Mouse (Mus musculus) testis, adult 2 months (tissue): ENCODE data around the gene Polr2f.

Source experiments
- CTCF ChIP-seq: fragments of 200-500 bp; IDR thresholded peaks from 2 replicates; pipeline ENCODE4 v1.5.1; 2012; ENCODE audit warnings: low read depth, mild to moderate bottlenecking, inconsistent platforms, low read length, moderate library complexity; ENCODE audit not compliant: control insufficient read depth, insufficient read depth, insufficient replicate concordance
- POLR2A ChIP-seq: fragments of 200-500 bp; IDR thresholded peaks from 2 replicates; pipeline ENCODE4 v1.6.1; 2012; ENCODE audit warnings: low read depth, mild to moderate bottlenecking, inconsistent platforms, low read length, moderate library complexity; ENCODE audit not compliant: control insufficient read depth

GRCm38 (mm10) chr15:79129311-79129710 lies 11.5 kb upstream of the Polr2f start:
- TF ChIP-seq POLR2A (no peak), CTCF (no peak)
